Mouse (Mus musculus): ENCODE measurements around the gene Mmp23. TPM values are rescaled to one million over a fixed set of nuclear protein-coding genes. Genes with fewer than 3 reads are reported as not detected.

Gene Mmp23
- polyA plus RNA-seq, 1 experiment from 2014 or later = 9.2 TPM

DNA sequence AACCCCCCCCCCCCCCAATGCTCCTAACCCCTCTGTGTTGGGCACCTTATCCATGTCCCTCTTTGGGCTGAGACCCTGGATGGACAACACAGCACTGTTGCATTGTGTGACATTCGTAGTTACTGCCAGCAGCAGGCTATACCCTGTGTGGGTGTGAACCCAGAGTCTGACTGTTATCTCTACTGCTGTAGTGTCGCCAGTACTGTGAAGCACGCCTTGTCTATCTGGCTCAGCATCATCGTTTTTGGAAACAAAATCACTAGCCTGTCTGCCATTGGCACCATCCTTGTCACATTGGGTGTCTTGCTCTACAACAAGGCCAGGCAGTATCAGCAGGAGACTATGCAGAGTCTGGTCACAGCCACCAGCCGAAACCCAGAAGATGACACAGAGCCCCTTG is 34.9 kb downstream of the Mmp23 start:
- Histone ChIP-seq H3K9ac (no peak overlapping the region), H3K4me2 (no peak overlapping the region), H3K9me3 (replicated peaks) (no peaks in the 10 kb centered on the region), H3K4me3 (no peak overlapping the region), H3K27ac (no peak overlapping the region), H3K36me3 (peaks cover 85% of the 10 kb centered on the region), H3K27me3 (replicated peaks) (no peaks in the 10 kb centered on the region), H3K4me1 (peaks cover 11% of the 10 kb centered on the region)
- 64% methylated on average over 5 of the region's 5 CpGs for WGBS (ENCODE audit: insufficient replicate concordance)
- ATAC-seq = peak; percentile 73; the same call in 1 of the 2 replicates

DNA sequence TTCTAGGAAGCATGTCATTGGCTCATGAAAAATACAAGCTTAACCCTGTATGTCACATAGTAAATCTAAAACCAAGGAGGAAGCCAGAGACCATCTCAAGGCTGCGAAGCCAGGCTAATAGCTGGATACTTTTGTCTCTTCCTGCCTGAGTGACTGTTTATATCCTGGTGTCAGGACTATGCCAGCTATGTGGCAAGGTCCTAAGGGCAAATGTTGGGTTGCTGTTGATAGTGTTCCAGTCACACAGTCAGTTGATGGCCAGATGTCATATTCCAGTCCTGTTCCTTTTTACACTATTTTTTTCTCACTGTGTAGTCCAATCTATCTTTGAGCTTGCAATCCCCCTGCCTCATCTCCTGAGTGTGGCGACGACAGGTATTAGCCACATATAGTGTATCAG is 39.9 kb downstream of the Mmp23 start:
- H3K9me3 ChIP-seq (replicated peaks) = no peaks in the 10 kb centered on the region
- peaks cover 5% of the 10 kb centered on the region for H3K4me1 ChIP-seq
- no peak overlapping the region for H3K9ac ChIP-seq
- whole genome bisulfite sequencing (ENCODE audit: insufficient replicate concordance) = 85% methylated on average over 3 of the region's 3 CpGs
- no peaks in the 10 kb centered on the region for H3K27me3 ChIP-seq (replicated peaks)
- peaks cover 84% of the 10 kb centered on the region for H3K36me3 ChIP-seq
- H3K4me2 ChIP-seq = no peak overlapping the region
- no peak for ATAC-seq
- H3K4me3 ChIP-seq = no peak overlapping the region
- H3K27ac ChIP-seq = no peak overlapping the region

DNA sequence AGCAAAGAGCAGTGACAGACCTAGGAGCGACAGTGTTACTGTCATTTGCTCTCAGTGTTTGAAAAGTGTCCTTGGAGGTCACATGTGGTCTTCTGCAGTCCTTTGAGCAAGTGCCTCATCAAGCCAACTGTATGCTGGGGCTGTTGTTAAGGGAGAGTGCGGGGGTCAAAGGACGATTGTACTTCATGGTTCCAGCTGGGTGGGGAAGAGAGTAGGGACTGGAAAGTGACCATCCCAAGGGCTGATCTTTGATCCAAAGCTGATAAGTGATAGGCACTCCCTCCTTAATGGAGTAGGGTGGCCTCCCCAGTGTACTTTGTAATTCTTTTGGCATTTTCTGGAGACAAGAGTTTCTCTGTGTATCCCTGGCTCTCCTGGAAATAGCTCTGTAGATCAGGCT is 41.3 kb downstream of the Mmp23 start:
- WGBS (ENCODE audit: insufficient replicate concordance) = 75% methylated on average over 3 of the region's 3 CpGs
- ATAC-seq = no peak

DNA sequence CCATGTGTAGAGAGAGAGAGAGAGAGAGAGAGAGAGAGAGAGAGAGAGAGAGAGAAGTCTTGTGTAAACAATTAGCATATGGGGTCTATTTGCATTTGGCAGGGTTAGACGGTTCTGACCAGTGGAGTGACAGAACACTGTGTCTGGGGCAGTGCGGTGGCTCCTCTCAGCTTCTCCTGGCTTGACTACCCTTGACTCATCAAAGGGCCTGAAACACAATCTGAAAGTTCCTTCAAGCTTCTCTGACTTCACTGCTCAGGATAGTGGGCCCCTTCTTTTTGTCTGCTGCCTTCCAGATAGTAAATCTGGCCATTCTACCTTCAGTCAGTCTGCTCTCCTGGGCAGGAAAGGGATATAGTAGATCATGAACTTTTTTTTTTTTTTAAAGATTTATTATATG is 46.4 kb downstream of the Mmp23 start:
- H3K9me3 ChIP-seq (replicated peaks) = no peaks in the 10 kb centered on the region
- peaks cover 30% of the 10 kb centered on the region for H3K4me1 ChIP-seq
- no peak overlapping the region for H3K27ac ChIP-seq
- no peak overlapping the region for H3K4me2 ChIP-seq
- no peak overlapping the region for H3K9ac ChIP-seq
- peaks cover 54% of the 10 kb centered on the region for H3K36me3 ChIP-seq
- 76% methylated on average over 2 of the region's 2 CpGs for WGBS (ENCODE audit: insufficient replicate concordance)
- no peak overlapping the region for H3K4me3 ChIP-seq
- no peak for ATAC-seq
- H3K27me3 ChIP-seq (replicated peaks) = no peaks in the 10 kb centered on the region

More for the DNA sequence above, 41.3 kb downstream of the Mmp23 start:
- H3K9ac ChIP-seq = no peak overlapping the region
- H3K4me2 ChIP-seq = no peak overlapping the region
- H3K36me3 ChIP-seq = peaks cover 70% of the 10 kb centered on the region
- no peaks in the 10 kb centered on the region for H3K9me3 ChIP-seq (replicated peaks)
- H3K27me3 ChIP-seq (replicated peaks) = no peaks in the 10 kb centered on the region
- H3K27ac ChIP-seq = no peak overlapping the region
- no peak overlapping the region for H3K4me3 ChIP-seq
- no peaks in the 10 kb centered on the region for H3K4me1 ChIP-seq

DNA sequence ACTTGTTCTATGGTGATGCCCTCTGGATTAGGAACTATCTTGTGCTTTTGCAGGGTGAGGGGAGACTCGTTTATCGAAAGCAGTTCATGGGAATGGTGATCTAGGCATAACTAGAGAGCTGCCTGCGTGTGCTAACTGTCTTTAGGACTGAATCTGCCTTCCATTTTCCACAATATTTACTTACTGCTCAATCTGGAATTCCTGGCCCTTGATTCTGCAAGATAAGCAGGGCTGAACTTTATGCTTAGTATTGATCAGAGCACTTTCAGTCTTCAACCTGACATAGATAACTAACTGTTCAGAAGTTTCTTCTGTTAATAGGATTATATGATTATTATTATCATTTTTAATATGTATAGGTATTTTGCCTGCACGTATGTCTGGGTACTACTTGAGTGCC is 48.1 kb downstream of the Mmp23 start:
- Histone ChIP-seq H3K4me1 (peaks cover 39% of the 10 kb centered on the region), H3K9me3 (replicated peaks) (no peaks in the 10 kb centered on the region), H3K36me3 (peaks cover 40% of the 10 kb centered on the region), H3K4me2 (no peak overlapping the region), H3K4me3 (no peak overlapping the region), H3K9ac (no peak overlapping the region), H3K27me3 (replicated peaks) (no peaks in the 10 kb centered on the region), H3K27ac (no peak overlapping the region)
- WGBS (ENCODE audit: insufficient replicate concordance) = 74% methylated on average over 4 of the region's 4 CpGs
- no peak for ATAC-seq

DNA sequence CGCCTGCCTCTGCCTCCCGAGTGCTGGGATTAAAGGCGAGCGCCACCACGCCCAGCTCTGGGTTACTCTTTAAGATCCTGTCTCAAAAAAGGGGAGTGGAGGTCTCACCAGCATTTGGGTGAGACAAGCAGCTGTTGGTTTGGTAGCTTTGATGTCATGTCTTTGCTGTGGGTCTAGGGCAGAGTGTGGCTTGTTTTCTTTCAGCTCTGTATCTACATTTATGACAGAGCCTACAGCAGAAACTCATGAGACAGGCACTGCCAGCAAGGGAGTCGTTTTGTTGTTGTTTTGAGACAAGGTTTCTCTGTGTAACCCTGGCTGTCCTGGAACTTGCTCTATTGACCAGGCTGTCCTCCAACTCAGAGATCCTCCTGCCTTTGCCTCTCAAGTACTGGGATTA is 49.4 kb downstream of the Mmp23 start:
- Histone ChIP-seq H3K27me3 (replicated peaks) (no peaks in the 10 kb centered on the region), H3K36me3 (peaks cover 31% of the 10 kb centered on the region), H3K4me1 (peaks cover 50% of the 10 kb centered on the region), H3K4me2 (0 out of 2 replicates have a peak overlapping the region, but pooled peaks have one; percentile 95), H3K4me3 (no peak overlapping the region), H3K9ac (peak overlapping the region; percentile 39; the same call in 1 of the 2 replicates), H3K9me3 (replicated peaks) (no peaks in the 10 kb centered on the region), H3K27ac (peak overlapping the region; percentile 26; the same call in 1 of the 2 replicates)
- ATAC-seq = no peak
- 79% methylated on average over 6 of the region's 6 CpGs for WGBS (ENCODE audit: insufficient replicate concordance)

GRCm38 (mm10) chr4:155602753-155603152 is 50.4 kb downstream of the Mmp23 start:
- Histone ChIP-seq H3K9ac (peak overlapping the region; percentile 92), H3K4me3 (peak overlapping the region; percentile 99), H3K27me3 (replicated peaks) (no peaks in the 10 kb centered on the region), H3K27ac (peak overlapping the region; percentile 97; the same call in 1 of the 2 replicates), H3K36me3 (peaks cover 31% of the 10 kb centered on the region), H3K4me1 (peaks cover 61% of the 10 kb centered on the region), H3K4me2 (peak overlapping the region; percentile 95), H3K9me3 (replicated peaks) (no peaks in the 10 kb centered on the region)
- 0 out of 2 replicates have a peak, but pooled peaks have one; percentile 12 for ATAC-seq
- 7% methylated on average over 1 of the region's 1 CpGs for WGBS (ENCODE audit: insufficient replicate concordance)

DNA sequence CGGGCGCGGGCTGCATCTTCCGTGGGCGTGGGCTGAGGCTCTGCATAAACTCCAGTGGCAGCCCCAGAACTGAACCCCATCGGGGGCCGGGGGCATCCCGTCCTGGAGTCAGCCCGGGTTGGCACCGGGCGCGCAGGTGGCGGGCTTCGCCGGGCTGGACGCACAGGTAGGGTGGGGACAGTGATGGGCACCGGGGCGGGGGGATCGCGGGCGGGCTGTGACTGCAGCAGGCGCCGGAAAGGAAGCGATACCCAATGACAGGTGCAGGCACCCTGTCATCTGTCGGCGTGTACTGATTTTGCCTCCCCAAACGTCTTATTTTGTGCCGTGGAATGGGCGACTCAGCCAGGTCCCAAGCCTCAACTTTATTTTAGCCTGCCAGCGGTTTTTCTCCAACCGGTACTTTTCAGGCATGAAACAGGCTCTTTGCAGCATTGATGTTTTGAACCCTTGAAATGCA is 51.2 kb downstream of the Mmp23 start:
- Histone ChIP-seq H3K9me3 (replicated peaks) (no peaks in the 10 kb centered on the region), H3K4me1 (peaks cover 65% of the 10 kb centered on the region), H3K36me3 (peaks cover 31% of the 10 kb centered on the region), H3K9ac (peak overlapping the region; percentile 92), H3K27ac (peak overlapping the region; percentile 97), H3K27me3 (replicated peaks) (no peaks in the 10 kb centered on the region), H3K4me2 (peak overlapping the region; percentile 95), H3K4me3 (peak overlapping the region; percentile 99)
- peak; percentile 31 for ATAC-seq
- 3% methylated on average over 30 of the region's 31 CpGs for WGBS (ENCODE audit: insufficient replicate concordance)

GRCm38 (mm10) chr4:155601091-155601996 is 51.8 kb downstream of the Mmp23 start, which contains the start of gene Slc35e2:
Slc35e2 (plus strand) TSS chr4:155601416.
- peaks cover 72% of the 10 kb centered on the region for H3K4me1 ChIP-seq
- peak within 1 kb of the TSS; percentile 99 for H3K4me3 ChIP-seq
- ATAC-seq = peak; percentile 93
- H3K4me2 ChIP-seq = peak within 1 kb of the TSS; percentile 95
- no peaks in the 10 kb centered on the region for H3K27me3 ChIP-seq (replicated peaks)
- H3K9me3 ChIP-seq (replicated peaks) = no peaks in the 10 kb centered on the region
- H3K9ac ChIP-seq = peak within 1 kb of the TSS; percentile 92
- whole genome bisulfite sequencing (ENCODE audit: insufficient replicate concordance) = under 1% methylated on average over 58 of the region's 65 CpGs
- peak within 1 kb of the TSS; percentile 97 for H3K27ac ChIP-seq
- peaks cover 27% of the 10 kb centered on the region for H3K36me3 ChIP-seq

Other genes with a start within 250 kb of the Mmp23 start
- 0.39 and 0.53 TPM in 2 replicates for gene Cfap74, start 244.2 kb downstream of the Mmp23 start, polyA plus RNA-seq (2016; fragmentation: Nextera tagmentation; extraction: Ambion mirVana)
- gene Tmem52, start 184.3 kb downstream of the Mmp23 start, polyA plus RNA-seq (2016; fragmentation: Nextera tagmentation; extraction: Ambion mirVana) = not detected in 2 replicates
- 174 and 177 TPM in 2 replicates for gene Gnb1, start 162.0 kb downstream of the Mmp23 start, polyA plus RNA-seq (2016; fragmentation: Nextera tagmentation; extraction: Ambion mirVana)
- gene Nadk, start 91.0 kb downstream of the Mmp23 start, polyA plus RNA-seq (2016; fragmentation: Nextera tagmentation; extraction: Ambion mirVana) = 75.9 and 78.0 TPM in 2 replicates
- 7.1 and 7.3 TPM in 2 replicates for gene Slc35e2, start 52.0 kb downstream of the Mmp23 start, polyA plus RNA-seq (2016; fragmentation: Nextera tagmentation; extraction: Ambion mirVana)
- gene Cdk11b, start 28.5 kb downstream of the Mmp23 start, polyA plus RNA-seq (2016; fragmentation: Nextera tagmentation; extraction: Ambion mirVana) = 41.1 and 45.5 TPM in 2 replicates
- gene Gm10563, start 8.0 kb downstream of the Mmp23 start, polyA plus RNA-seq (2016; fragmentation: Nextera tagmentation; extraction: Ambion mirVana) = not detected in 2 replicates
- gene Mib2, start 15.8 kb upstream of the Mmp23 start, polyA plus RNA-seq (2016; fragmentation: Nextera tagmentation; extraction: Ambion mirVana) = 7.2 and 7.4 TPM in 2 replicates
- gene Fndc10, start 41.0 kb upstream of the Mmp23 start, polyA plus RNA-seq (2016; fragmentation: Nextera tagmentation; extraction: Ambion mirVana) = 1.9 and 2.0 TPM in 2 replicates
- 80.8 and 91.2 TPM in 2 replicates for gene Ssu72, start 51.4 kb upstream of the Mmp23 start, polyA plus RNA-seq (2016; fragmentation: Nextera tagmentation; extraction: Ambion mirVana)
- gene Tmem240, start 81.4 kb upstream of the Mmp23 start, polyA plus RNA-seq (2016; fragmentation: Nextera tagmentation; extraction: Ambion mirVana) = 0.17 and 0.24 TPM in 2 replicates
- gene Atad3a, start 107.7 kb upstream of the Mmp23 start, polyA plus RNA-seq (2016; fragmentation: Nextera tagmentation; extraction: Ambion mirVana) = 101 and 110 TPM in 2 replicates
- 0.49 and 0.73 TPM in 2 replicates for gene Vwa1, start 121.3 kb upstream of the Mmp23 start, polyA plus RNA-seq (2016; fragmentation: Nextera tagmentation; extraction: Ambion mirVana)
- gene Tmem88b, start 132.5 kb upstream of the Mmp23 start, polyA plus RNA-seq (2016; fragmentation: Nextera tagmentation; extraction: Ambion mirVana) = 0.32 TPM in 2 replicates
- not detected in 2 replicates for gene Ankrd65, start 137.1 kb upstream of the Mmp23 start, polyA plus RNA-seq (2016; fragmentation: Nextera tagmentation; extraction: Ambion mirVana)
- gene Mrpl20, start 149.5 kb upstream of the Mmp23 start, polyA plus RNA-seq (2016; fragmentation: Nextera tagmentation; extraction: Ambion mirVana) = 223 and 228 TPM in 2 replicates
- 98.8 and 101 TPM in 2 replicates for gene Ccnl2, start 159.1 kb upstream of the Mmp23 start, polyA plus RNA-seq (2016; fragmentation: Nextera tagmentation; extraction: Ambion mirVana)
- gene Aurkaip1, start 177.9 kb upstream of the Mmp23 start, polyA plus RNA-seq (2016; fragmentation: Nextera tagmentation; extraction: Ambion mirVana) = 146 and 153 TPM in 2 replicates
- gene Mxra8, start 186.3 kb upstream of the Mmp23 start, polyA plus RNA-seq (2016; fragmentation: Nextera tagmentation; extraction: Ambion mirVana) = 8.1 and 9.2 TPM in 2 replicates
- 10.7 and 12.1 TPM in 2 replicates for gene Dvl1, start 194.0 kb upstream of the Mmp23 start, polyA plus RNA-seq (2016; fragmentation: Nextera tagmentation; extraction: Ambion mirVana)
- 0.07 and 0.11 TPM in 2 replicates for gene Tas1r3, start 210.0 kb upstream of the Mmp23 start, polyA plus RNA-seq (2016; fragmentation: Nextera tagmentation; extraction: Ambion mirVana)
- gene Cptp, start 216.1 kb upstream of the Mmp23 start, polyA plus RNA-seq (2016; fragmentation: Nextera tagmentation; extraction: Ambion mirVana) = 10.3 and 10.8 TPM in 2 replicates
- 50.0 and 51.4 TPM in 2 replicates for gene Ints11, start 216.2 kb upstream of the Mmp23 start, polyA plus RNA-seq (2016; fragmentation: Nextera tagmentation; extraction: Ambion mirVana)
- 32.7 and 33.6 TPM in 2 replicates for gene Pusl1, start 238.4 kb upstream of the Mmp23 start, polyA plus RNA-seq (2016; fragmentation: Nextera tagmentation; extraction: Ambion mirVana)
- 13.4 and 13.6 TPM in 2 replicates for gene Acap3, start 238.4 kb upstream of the Mmp23 start, polyA plus RNA-seq (2016; fragmentation: Nextera tagmentation; extraction: Ambion mirVana)